Mouse (Mus musculus) liver, embryonic 16.5 days (tissue): ENCODE results near the gene Ugdh. TPM values are rescaled to one million over a fixed set of nuclear protein-coding genes. Genes with fewer than 3 reads are reported as not detected.
A peak's percentile ranks its signal among the peaks of the same experiment; 100 is the strongest.

Experiments used
- ATAC-seq: fragments of 200-750 bp; cut with Nextera tagmentation; 2 replicates; pipeline ENCODE4 v1.8.0; 2017; ENCODE audit warnings: low read depth, mild to moderate bottlenecking, moderate number of reproducible peaks, moderate library complexity
- H3K27ac ChIP-seq: fragments of 300-500 bp; sonication (generic); 2 replicates; pipeline ENCODE4 v1.5.1; 2014; ENCODE audit warnings: mild to moderate bottlenecking, low read length
- H3K27me3 ChIP-seq: fragments of 300-500 bp; sonication (generic); 2 replicates; pipeline ENCODE4 v1.6.1; 2014; ENCODE audit warnings: low read depth, low read length, mixed read lengths; ENCODE audit not compliant: control insufficient read depth, insufficient read depth
- H3K36me3 ChIP-seq: fragments of 300-500 bp; sonication (generic); 2 replicates; pipeline ENCODE4 v1.6.1; 2014; ENCODE audit warnings: mild to moderate bottlenecking; ENCODE audit not compliant: control insufficient read depth, insufficient read depth
- H3K4me1 ChIP-seq: fragments of 300-500 bp; sonication (generic); 2 replicates; pipeline ENCODE4 v1.6.1; 2014; ENCODE audit warnings: low read depth, low read length, mixed read lengths; ENCODE audit not compliant: control insufficient read depth
- H3K4me2 ChIP-seq: fragments of 300-500 bp; sonication (generic); 2 replicates; pipeline ENCODE4 v1.6.1; 2014; ENCODE audit warnings: low read depth, low read length, mixed read lengths
- H3K4me3 ChIP-seq: fragments of 300-500 bp; sonication (generic); 2 replicates; pipeline ENCODE4 v1.5.1; 2014; ENCODE audit warnings: low read depth, mild to moderate bottlenecking, low read length
- H3K9ac ChIP-seq: fragments of 300-500 bp; sonication (generic); 2 replicates; pipeline ENCODE4 v1.6.1; 2014; ENCODE audit warnings: low read depth, low read length
- H3K9me3 ChIP-seq: fragments of 300-500 bp; sonication (generic); replicated peaks from 2 replicates; pipeline ENCODE4 v1.6.1; 2016; ENCODE audit warnings: low read length; ENCODE audit not compliant: control insufficient read depth
- WGBS: fragments of 180-500 bp; shearing (Covaris S2); extraction: QIAGEN DNeasy Blood & Tissue Kit; methylation state at CpG from one replicate; pipeline ENCODE4 v1.1.7; 2014; ENCODE audit not compliant: insufficient replicate concordance; 5-methylcytosine and 5-hydroxymethylcytosine counted together
- polyA plus RNA-seq: library from polyadenylated mRNA; unstranded; fragments of >200 nt; fragmentation: Nextera tagmentation; extraction: Ambion mirVana; gene quantifications from 2 replicates; pipeline ENCODE4 v1.2.1, GENCODE M21; 2015

Ugdh gene
- polyA plus RNA-seq, 1 experiment from 2014 or later = 31.8 TPM

DNA sequence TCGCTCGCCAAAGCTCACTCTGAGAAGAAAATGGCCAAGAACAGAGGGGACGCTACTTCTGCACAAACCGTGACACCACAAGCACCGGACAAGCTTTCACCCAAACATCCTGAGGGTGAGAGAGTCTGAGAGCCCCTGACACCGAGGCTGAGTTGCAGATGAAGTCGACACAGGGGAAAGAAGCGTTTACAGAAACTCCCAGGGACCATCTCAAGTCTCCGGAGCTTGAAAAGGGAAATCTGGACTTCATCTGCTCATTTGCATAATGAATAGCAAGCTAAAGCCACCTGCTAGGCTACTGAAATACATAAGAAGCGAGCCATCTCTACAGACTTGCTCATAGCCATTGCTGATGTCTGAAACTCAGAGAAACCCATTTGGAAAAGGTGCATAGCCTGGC lies 16.6 kb downstream of the Ugdh start:
- H3K4me2 ChIP-seq = no peak overlapping the region
- H3K9me3 ChIP-seq = no peaks in the 10 kb centered on the region
- no peaks in the 10 kb centered on the region for H3K36me3 ChIP-seq
- 84% methylated on average over 10 of the region's 10 CpGs for WGBS
- no peak for ATAC-seq
- H3K4me3 ChIP-seq = no peak overlapping the region
- no peak overlapping the region for H3K9ac ChIP-seq
- no peak overlapping the region for H3K27ac ChIP-seq
- H3K27me3 ChIP-seq = no peaks in the 10 kb centered on the region
- H3K4me1 ChIP-seq = peaks cover 23% of the 10 kb centered on the region

DNA sequence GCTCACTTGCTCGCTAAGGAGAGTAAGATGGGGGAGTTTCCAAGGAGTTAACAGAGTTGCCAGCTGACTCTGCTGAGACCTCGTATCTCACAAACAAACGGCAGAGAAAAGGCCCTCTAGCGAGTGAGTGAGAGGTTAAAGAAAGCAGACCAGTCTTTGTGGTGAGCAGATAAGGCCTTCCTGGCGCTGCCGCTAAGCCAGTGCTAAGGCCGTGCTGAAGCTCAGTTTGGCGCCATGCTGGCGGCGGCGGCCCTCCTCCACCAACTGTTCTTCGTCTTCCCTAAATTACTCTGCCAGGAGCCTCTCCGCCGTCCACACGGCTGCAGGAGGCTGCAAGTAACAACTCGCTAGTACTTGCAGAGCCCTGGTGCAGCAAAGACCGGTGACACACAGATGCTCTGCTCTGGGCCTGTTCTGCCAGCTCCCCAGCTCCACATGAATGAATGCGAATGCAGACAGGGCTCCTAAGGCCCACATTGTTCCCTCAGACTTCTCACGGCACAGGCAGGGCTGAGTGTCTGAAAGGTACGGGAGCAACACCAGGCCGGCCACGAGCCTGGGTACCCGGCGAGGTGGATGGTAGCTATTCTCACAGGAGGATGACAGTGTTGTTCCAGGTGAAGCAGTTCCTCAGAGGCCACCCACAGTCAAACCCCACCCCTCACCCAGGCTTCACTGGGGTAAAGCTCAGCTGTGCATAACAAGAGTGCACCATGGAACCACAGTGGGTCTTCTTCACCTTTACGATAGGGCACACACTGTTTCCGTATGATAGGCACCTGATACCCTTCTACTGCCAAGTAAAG lies 19.9 kb downstream of the Ugdh start:
- peaks cover 21% of the 10 kb centered on the region for H3K4me1 ChIP-seq
- no peaks in the 10 kb centered on the region for H3K27me3 ChIP-seq
- H3K4me2 ChIP-seq = peak overlapping the region; percentile 58
- peak overlapping the region; percentile 51 for H3K9ac ChIP-seq
- ATAC-seq = peak; percentile 94
- H3K9me3 ChIP-seq = no peaks in the 10 kb centered on the region
- H3K4me3 ChIP-seq = no peak overlapping the region
- no peaks in the 10 kb centered on the region; the same call in 1 of the 2 replicates for H3K36me3 ChIP-seq
- peak overlapping the region; percentile 75 for H3K27ac ChIP-seq
- 25% methylated on average over 26 of the region's 26 CpGs for WGBS

DNA sequence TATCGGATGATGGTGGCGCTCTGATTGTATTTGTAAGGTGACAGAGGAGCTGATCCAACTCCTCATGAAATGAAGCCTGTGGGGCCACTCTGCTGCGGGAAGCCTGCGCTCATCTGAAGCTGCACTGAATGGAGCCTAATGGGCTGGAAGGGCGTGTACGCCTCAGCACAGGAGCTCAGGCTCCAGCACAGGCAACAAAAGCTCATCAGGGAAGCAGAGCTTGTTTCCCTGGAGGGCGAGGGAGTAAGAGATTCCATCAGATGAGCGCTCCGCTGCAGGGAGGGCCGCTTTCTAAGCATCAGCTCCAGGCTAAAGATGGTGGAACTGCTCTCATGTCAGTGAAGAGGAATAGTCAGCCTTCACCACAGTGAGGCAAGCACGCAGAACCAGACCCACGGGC lies 27.8 kb downstream of the Ugdh start:
- no peak overlapping the region for H3K4me2 ChIP-seq
- H3K27me3 ChIP-seq = no peaks in the 10 kb centered on the region
- WGBS = 86% methylated on average over 12 of the region's 12 CpGs
- no peaks in the 10 kb centered on the region for H3K4me1 ChIP-seq
- no peak overlapping the region for H3K27ac ChIP-seq
- no peaks in the 10 kb centered on the region for H3K9me3 ChIP-seq
- peaks cover 21% of the 10 kb centered on the region for H3K36me3 ChIP-seq
- no peak overlapping the region for H3K4me3 ChIP-seq
- no peak for ATAC-seq
- no peak overlapping the region for H3K9ac ChIP-seq

DNA sequence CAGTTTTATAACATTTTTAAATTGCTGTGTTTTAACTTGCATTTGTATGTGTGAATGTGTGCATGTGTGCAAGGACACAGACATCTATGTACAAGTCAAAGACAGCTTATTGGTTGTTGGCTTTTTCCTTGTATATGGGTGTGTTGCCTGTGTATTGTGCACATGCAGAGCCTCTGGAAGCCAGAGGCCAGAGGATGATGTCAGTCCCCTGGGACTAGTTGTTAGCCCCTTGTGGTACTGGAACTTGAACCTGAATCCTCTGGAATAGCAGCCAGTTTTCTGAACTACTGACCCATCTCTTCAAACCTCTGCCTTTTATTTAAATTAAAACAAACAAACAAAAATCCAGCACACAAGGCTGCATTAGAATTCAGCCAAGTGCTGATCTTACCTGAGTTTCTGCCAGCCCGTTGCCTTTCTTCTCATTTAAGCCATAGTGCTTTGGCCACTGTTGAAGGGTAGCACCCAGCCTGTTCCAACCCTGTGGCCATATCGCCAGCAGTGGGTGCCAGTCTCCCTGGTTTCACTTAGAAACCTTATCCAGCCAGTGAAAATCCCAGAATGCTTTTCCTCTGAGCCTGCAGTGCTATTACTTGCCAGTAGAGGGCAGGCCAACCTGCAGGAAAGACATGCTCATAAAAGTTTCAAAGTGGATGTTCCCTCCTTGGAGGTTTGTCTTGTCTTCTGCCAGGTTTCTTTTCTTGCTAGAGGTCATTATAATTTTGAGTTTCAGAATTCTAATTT lies 34.3 kb downstream of the Ugdh start:
- Histone ChIP-seq H3K4me3 (no peak overlapping the region), H3K9ac (no peak overlapping the region), H3K27me3 (no peaks in the 10 kb centered on the region), H3K36me3 (peaks cover 24% of the 10 kb centered on the region), H3K4me2 (no peak overlapping the region), H3K27ac (no peak overlapping the region), H3K9me3 (no peaks in the 10 kb centered on the region), H3K4me1 (peaks cover 2% of the 10 kb centered on the region; the same call in 1 of the 2 replicates)
- WGBS = 31% methylated on average over 2 of the region's 2 CpGs
- peak; percentile 51; the same call in 1 of the 2 replicates for ATAC-seq

DNA sequence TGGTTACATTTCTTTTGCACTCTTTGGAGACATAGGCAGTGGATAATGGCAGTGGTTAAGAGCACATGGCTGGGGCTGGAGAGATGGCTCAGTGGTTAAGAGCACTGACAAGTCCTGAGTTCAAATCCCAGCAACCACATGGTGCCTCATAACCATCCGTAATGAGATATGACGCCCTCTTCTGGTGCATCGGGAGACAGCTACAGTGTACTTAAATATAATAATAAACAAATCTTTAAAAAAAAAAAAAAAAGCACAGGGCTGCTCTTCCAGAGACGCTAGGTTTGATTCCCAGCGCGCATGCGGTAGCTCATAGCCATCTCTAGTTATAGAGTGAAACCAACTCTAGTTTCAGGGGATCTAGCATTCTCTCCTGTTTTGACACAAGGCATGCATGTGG lies 41.3 kb downstream of the Ugdh start:
- no peak overlapping the region for H3K4me2 ChIP-seq
- peaks cover 9% of the 10 kb centered on the region for H3K4me1 ChIP-seq
- H3K9me3 ChIP-seq = no peaks in the 10 kb centered on the region
- no peak for ATAC-seq
- no peak overlapping the region for H3K9ac ChIP-seq
- peaks cover 13% of the 10 kb centered on the region for H3K36me3 ChIP-seq
- whole genome bisulfite sequencing = 84% methylated on average over 7 of the region's 7 CpGs
- H3K4me3 ChIP-seq = no peak overlapping the region
- no peaks in the 10 kb centered on the region for H3K27me3 ChIP-seq
- no peak overlapping the region for H3K27ac ChIP-seq

DNA sequence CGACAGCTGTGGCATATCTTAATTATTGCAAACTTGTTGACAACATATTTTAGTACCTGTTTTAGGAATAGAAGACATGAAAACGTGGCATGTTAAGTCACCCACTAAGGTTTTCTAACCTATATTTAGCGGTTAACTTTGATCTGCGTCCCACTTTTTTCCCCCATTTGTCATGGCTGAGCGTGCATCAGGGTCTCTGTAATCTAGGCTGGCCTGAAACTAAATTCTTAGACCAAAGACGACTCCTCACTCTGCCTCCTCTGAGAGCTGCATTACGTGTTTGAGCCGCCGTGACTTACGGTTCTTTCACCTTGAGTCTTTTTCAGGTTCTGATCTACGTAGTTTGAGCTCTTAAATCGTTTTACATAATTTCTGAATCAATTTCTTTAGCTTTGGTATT lies 44.0 kb downstream of the Ugdh start:
- peaks cover 14% of the 10 kb centered on the region for H3K4me1 ChIP-seq
- H3K4me2 ChIP-seq = peak overlapping the region; percentile 89
- peaks cover 30% of the 10 kb centered on the region for H3K36me3 ChIP-seq
- no peak for ATAC-seq
- H3K4me3 ChIP-seq = peak overlapping the region; percentile 98
- 3% methylated on average over 12 of the region's 12 CpGs for WGBS
- no peaks in the 10 kb centered on the region for H3K27me3 ChIP-seq
- H3K9me3 ChIP-seq = no peaks in the 10 kb centered on the region
- H3K9ac ChIP-seq = peak overlapping the region; percentile 85
- peak overlapping the region; percentile 63 for H3K27ac ChIP-seq

DNA sequence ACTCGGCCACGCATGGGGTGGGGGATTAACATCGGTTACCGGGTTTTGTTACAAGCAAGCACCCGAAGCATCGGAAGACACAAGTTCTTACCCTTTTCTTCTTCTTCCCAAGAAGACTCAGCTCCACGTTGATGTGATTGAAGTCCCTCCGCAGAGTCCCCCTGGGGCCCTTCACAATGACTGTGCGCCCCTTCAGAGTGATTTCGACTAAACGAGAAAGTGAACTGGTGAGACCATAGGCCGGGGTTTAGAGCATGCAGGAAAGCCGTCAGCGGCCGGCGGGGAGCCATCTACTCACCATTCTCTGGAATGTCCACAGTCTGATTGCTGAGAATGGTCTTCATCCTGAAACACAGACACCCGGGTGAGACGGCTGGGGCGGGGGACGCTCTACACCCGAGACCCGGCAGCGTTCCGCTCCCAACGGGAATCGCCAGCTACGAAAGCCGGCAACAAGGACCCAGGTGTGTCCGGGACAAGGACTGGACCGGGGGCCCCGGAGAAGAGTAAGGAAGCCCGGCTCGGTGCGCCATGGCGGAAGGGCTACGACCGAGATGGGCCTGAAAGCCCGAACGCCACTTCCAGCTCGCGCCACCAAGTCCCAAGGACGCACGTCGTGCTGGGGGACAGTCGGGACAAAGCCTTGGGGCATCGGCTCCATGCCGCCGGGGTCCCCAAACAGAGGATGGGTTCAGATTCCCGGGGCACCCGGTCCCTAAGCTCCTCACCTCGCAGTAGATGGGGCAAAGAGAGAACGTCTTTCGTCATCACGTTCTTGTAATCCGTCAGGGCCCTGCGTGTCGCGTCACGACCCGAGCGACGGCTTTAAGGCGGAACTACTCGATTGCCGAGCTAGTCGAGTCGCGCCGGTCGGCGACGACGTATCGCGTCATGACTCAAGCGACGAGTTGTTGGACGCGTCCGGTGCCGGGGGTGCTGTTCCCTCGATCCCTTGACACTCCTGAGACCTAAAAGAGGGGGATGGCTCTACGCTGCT lies 44.8 kb downstream of the Ugdh start, which contains the start of the genes Rpl9 and Lias:
Gene Rpl9 (minus strand): TSS at position 797 of the 997 bp plus-strand sequence.
Gene Lias (plus strand): TSS at position 850 of the 997 bp plus-strand sequence.
- Histone ChIP-seq H3K4me3 (peak within 1 kb of the TSS; percentile 98), H3K4me1 (peaks cover 14% of the 10 kb centered on the region), H3K4me2 (peak within 1 kb of the TSS; percentile 89), H3K27ac (peak within 1 kb of the TSS; percentile 84), H3K9ac (peak within 1 kb of the TSS; percentile 99), H3K9me3 (no peaks in the 10 kb centered on the region), H3K27me3 (no peaks in the 10 kb centered on the region), H3K36me3 (peaks cover 30% of the 10 kb centered on the region)
- WGBS = under 1% methylated on average over 83 of the region's 83 CpGs
- ATAC-seq = peak; percentile 95

DNA sequence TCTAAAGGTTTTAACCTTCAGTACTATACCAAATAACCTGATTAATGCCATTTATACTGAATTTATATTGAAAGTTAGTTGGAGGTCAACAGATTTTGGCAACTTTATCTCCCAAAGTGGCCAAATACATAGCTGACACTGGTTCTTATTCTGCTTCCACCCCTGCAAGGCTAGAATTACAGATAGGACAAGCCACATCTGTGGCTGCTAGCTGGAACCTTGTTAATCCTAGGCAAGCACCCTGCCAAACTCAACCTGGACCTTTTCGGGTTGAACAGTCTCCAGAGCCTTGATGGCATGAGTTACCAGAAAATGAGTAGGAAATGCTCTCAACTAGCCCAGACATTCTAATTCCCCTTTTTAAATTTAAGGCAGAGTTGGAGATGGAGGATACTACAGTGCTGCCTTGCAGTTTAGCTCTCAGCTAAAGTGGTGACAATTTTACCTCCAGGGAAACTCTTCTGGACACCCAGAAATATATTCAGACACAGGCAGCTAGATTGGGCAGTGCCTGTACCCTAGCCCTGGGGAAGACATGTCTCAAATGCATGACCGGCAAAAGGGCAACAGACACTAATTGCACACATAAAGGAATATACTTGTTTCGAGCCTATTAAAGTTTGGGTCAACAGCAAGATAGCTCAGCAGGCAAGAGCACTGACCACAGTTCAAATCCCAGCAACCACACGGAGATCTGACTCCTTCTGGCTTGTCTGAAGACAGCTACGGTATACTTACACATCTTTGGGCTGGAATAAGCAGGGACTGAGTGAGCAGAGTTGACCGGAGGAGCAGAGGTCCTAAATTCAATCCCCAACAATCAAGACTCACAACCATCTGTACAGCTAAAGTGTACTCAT lies 48.5 kb downstream of the Ugdh start:
- peaks cover 21% of the 10 kb centered on the region for H3K36me3 ChIP-seq
- no peak overlapping the region for H3K9ac ChIP-seq
- peaks cover 14% of the 10 kb centered on the region for H3K4me1 ChIP-seq
- no peaks in the 10 kb centered on the region for H3K9me3 ChIP-seq
- ATAC-seq = no peak
- 66% methylated on average over 6 of the region's 6 CpGs for WGBS
- H3K4me2 ChIP-seq = no peak overlapping the region
- no peak overlapping the region for H3K27ac ChIP-seq
- H3K4me3 ChIP-seq = no peak overlapping the region
- no peaks in the 10 kb centered on the region for H3K27me3 ChIP-seq
